Mouse (Mus musculus) olfactory bulb, adult 2 months (tissue): ENCODE data around the gene Trub1. TPM values are rescaled to one million over a fixed set of nuclear protein-coding genes. Genes with fewer than 3 reads are reported as not detected.
A peak's percentile ranks its signal among the peaks of the same experiment; 100 is the strongest.

ENCODE experiments used
- H3K27ac ChIP-seq: fragments of 200-500 bp; 2 replicates; pipeline ENCODE4 v1.5.1; 2012; ENCODE audit warnings: low read depth, low read length; ENCODE audit not compliant: insufficient read depth
- H3K4me1 ChIP-seq: fragments of 200-500 bp; 2 replicates; pipeline ENCODE4 v1.6.1; 2012; ENCODE audit warnings: low read length; ENCODE audit not compliant: control insufficient read depth, insufficient read depth
- H3K4me3 ChIP-seq: fragments of 200-500 bp; 2 replicates; pipeline ENCODE4 v1.5.1; 2012; ENCODE audit warnings: mild to moderate bottlenecking, low read depth, low read length, moderate library complexity; ENCODE audit not compliant: insufficient read depth
- CTCF ChIP-seq: fragments of 200-500 bp; IDR thresholded peaks from 2 replicates; pipeline ENCODE4 v1.5.1; 2012; ENCODE audit warnings: low read depth, mild to moderate bottlenecking, low read length, moderate library complexity; ENCODE audit not compliant: insufficient read depth
- POLR2A ChIP-seq: fragments of 200-500 bp; IDR thresholded peaks from 2 replicates; pipeline ENCODE4 v1.6.1; 2012; ENCODE audit warnings: mild to moderate bottlenecking, low read depth, low read length, moderate library complexity; ENCODE audit not compliant: insufficient read depth
- WGBS: fragments of 180-500 bp; shearing (Covaris S2); methylation state at CpG from one replicate; pipeline ENCODE4 v1.1.7; 2018; 5-methylcytosine and 5-hydroxymethylcytosine counted together
- polyA plus RNA-seq: library from polyadenylated mRNA; stranded (reverse); fragments of >200 nt; gene quantifications from 2 replicates; pipeline ENCODE4 v1.2.4, GENCODE M21; 2012; ENCODE audit warnings: low replicate concordance; ENCODE audit not compliant: missing spikeins, insufficient read depth, insufficient read length

The Trub1 gene
- polyA plus RNA-seq: not detected in 2 replicates

DNA sequence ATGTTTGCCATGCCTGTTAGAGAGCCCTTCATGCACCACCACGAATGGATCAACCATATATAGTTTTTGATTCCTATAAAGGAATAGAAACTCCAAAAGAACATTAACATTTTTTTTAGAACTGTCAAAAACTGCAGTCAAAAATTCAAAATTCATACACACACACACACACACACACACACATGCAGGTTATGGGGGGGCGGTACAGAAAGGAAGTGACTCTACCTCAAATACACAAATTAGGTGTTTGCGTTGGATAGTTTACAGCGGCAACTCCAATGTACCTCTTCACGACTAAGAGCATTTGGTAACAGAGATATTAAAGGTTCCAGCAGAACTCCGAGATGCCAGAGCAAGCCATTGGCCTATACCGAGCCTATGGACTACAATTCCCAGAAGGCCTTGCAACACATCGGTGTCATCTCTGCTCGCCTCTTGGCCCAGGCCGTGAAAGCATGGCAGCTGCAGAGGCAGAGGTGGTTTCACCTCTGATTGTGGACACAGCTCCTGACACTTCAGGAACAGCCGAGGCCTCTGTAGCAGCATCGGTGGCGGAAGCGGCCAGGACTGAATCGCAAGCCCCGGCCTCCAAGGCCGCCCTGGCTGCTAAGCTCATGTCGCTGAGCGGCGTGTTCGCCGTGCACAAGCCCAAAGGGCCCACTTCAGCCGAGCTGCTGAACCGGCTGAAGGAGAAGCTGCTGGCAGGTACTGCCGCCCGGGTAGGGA, at the start of gene Trub1:
TSS of gene Trub1 (plus strand) at position 421 of the 726 bp plus-strand sequence.
- Histone ChIP-seq H3K4me1 (no peaks in the 10 kb centered on the region; the same call in 1 of the 2 replicates), H3K4me3 (peak within 1 kb of the TSS; percentile 97), H3K27ac (no peak within 1 kb of the TSS)
- 5% methylated on average over 26 of the region's 26 CpGs for WGBS
- peak; percentile 66; the same call in 1 of the 2 replicates for TF ChIP-seq POLR2A
- no peak for TF ChIP-seq CTCF

DNA sequence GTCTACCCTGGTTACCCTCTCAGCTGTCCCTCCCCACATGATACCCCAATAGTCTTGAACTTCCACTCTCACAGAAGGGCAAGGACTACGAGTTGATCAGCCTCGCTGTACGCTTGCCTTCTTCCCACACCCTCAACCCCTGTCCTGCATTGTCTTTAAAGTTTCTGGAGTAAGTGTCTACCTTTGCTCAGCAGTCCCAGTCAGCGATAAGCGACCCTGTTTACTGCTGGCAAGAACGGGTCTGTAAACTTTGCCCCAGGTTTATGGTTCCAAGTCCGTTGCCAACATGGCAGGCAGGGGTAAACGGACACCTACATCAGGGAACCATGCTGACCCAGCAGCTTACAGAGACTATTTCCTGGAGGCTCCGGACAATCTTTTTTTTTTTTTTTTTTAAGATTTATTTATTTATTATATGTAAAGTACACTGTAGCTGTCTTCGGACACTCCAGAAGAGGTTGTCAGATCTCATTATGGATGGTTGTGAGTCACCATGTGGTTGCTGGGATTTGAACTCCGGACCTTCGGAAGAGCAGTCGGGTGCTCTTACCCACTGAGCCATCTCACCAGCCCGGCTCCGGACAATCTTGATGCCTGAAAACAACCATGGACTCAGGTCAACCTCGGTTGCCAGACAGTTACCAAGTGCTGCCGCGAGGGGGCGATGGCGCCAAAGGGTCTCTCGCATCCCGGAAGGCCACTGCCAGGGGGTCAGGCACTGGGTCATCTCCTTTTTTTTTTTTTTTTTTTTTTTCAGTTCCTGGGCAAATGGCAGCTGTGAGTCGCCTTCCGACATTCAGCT, 48.8 kb upstream of the Trub1 start:
- peaks cover 5% of the 10 kb centered on the region; the same call in 1 of the 2 replicates for H3K4me1 ChIP-seq
- H3K4me3 ChIP-seq: no peak overlapping the region
- H3K27ac ChIP-seq: no peak overlapping the region
- TF ChIP-seq CTCF: peak; percentile 81
- TF ChIP-seq POLR2A: no peak
- WGBS: 19% methylated on average over 24 of the region's 24 CpGs

DNA sequence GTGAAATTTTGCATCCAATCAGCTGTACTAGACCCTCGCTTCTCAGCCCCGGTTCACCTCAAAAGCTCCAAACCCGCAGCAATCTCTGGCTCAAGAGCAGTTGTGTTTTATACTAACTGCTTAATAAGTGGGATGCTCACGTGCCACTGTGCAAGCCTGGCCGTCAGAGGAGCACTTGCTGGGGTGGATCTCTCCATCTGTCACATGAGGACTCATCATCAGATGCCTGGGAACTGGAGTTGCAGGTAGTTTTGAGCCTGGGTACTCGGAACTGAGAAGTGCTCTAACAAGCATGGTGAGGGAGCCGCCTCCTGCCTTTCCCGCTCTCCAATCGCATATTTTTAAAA, 48.2 kb upstream of the Trub1 start:
- 18% methylated on average over 9 of the region's 9 CpGs for WGBS
- Histone ChIP-seq H3K27ac (no peak overlapping the region), H3K4me1 (peaks cover 5% of the 10 kb centered on the region; the same call in 1 of the 2 replicates), H3K4me3 (no peak overlapping the region)
- TF ChIP-seq POLR2A: no peak
- TF ChIP-seq CTCF: no peak

DNA sequence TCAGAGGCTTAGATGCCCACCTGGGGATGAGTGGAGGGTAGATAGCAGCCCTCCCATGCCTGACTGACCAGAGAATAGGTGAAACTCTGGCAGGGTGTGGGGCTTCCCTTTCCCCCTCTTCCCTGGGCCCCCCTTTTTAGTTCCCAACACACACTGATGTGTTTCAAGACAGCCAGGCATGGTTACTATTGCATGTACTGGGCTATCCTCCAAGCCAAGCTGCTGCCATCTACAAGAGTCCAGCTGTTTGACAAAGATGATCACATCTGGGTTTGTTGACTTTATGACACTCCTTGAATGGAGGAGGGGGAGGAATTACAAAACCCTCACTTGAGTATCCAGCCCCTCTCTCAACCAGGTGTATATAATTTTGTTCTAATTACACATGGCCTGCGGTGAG, 44.8 kb upstream of the Trub1 start:
- 97% methylated on average over 1 of the region's 1 CpGs for WGBS
- TF ChIP-seq CTCF (no peak), POLR2A (no peak)
- Histone ChIP-seq H3K4me1 (peaks cover 14% of the 10 kb centered on the region), H3K4me3 (no peak overlapping the region), H3K27ac (no peak overlapping the region)

DNA sequence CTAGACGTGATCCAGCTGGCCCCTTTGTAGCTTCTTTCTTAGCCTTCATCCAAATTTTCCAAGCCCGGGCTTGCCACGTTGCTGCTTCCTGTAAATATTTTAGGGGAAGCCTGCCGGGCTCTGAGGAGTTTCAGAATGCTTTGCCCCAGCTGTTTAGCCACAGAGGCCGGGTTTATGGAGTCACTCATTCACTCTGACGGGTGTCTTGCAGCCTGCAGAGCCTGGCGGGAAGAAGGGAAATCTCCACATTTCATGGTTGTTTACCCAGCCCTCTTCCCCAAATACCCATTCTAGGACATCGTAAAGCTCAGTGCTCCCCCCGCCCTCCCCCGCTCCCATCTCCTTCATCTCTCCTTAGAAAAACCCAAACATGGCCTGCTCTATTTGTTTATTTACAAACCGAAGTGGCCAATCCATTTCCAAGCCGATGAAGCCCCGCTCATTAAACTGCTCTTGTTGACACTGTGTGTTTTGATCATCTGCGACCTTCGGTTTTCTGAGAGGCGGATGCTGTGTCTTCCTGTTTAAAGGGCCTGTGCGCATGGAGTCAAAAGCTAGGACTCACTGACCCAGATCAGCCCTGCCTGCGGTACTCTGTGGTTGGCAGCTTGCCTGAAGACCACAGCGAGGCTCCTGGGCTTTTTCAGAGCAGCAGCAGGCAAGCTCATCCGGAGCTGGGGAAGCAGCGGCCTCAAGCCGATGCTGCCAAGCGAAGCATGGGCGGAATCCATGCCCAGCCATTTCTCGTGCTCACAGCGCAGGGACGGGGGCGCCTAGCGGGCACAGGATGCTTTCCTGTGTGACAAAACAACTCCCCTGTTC, 41.1 kb upstream of the Trub1 start:
- Histone ChIP-seq H3K27ac (no peak overlapping the region), H3K4me3 (peak overlapping the region; percentile 8; the same call in 1 of the 2 replicates), H3K4me1 (peaks cover 8% of the 10 kb centered on the region)
- WGBS: 37% methylated on average over 29 of the region's 29 CpGs
- TF ChIP-seq CTCF (no peak), POLR2A (no peak)

DNA sequence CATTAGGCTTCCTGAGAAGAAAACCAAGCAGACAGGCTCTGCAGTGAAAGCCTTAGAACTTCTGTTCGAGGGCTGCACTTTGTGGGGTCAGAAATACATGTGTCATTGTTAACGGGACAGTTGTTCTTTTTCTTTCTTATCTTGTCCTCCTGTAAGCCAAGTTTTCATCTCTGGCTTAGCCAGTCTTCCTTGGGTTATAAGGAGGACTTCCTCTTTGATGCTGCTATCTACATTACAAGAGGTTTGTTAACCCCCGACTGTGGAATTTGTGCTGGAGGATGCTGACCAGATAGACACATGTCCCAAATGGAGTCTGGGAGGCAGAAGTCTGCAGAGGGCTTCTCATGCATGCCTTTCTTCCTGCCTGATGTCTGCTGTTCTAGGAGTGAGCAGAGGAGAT, 39.5 kb upstream of the Trub1 start:
- Histone ChIP-seq H3K4me1 (peaks cover 8% of the 10 kb centered on the region), H3K27ac (no peak overlapping the region), H3K4me3 (no peak overlapping the region)
- WGBS: 94% methylated on average over 3 of the region's 3 CpGs
- no peak for TF ChIP-seq POLR2A
- no peak for TF ChIP-seq CTCF

DNA sequence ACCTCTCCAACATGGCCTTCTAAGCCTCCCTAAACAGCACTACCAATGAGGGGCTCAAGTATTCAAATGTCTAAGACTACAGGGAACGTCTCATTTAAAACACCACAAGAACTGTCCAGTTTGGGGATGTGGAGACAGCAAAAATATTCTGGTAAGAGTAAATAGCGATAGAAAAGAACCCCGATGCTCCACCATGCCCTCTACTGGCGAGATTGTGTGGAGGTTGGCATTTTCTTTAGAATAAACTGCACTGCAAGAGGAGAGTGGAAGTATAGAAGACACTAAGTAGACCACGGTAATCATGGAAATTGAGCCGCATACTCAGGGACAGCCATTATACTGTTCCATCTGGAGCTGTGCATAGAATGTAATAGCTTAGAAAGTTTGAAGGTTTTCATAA, 38.8 kb upstream of the Trub1 start:
- Histone ChIP-seq H3K4me3 (no peak overlapping the region), H3K4me1 (peaks cover 8% of the 10 kb centered on the region), H3K27ac (no peak overlapping the region)
- WGBS: 85% methylated on average over 6 of the region's 6 CpGs
- TF ChIP-seq CTCF (no peak), POLR2A (no peak)

DNA sequence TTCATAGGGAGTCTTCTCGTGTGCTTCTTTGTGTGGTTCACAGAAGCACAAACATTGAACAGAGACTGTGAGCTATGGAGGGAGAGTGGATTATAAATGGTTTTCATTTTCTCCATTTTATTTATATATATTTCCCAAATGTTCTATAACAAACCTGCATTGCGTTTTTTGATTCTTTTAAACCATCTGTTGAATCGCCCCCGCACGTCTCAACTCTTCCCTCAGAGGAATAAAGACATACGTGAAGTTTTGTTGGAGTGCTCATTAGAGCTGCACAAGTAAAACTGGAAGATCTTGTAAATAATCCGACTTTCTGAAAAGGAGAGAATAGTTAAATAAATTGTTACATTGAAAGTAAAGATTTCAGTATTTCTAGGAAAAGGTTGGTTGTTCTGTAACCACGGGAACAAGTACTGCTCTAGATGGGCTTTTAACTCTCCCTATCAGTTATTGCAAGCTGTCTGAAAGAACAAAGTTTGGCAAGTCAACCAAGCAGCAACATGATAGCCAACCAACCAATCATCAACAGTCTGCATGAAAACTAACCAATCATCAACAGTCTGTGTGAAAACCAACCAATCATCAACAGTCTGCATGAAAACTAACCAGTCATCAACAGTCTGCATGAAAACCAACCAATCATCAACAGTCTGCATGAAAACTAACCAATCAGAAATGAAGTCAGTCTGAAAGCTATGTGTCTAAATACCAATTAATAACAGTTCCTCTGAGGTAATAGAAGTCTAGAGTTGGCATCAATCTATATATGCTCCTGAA, 37.5 kb upstream of the Trub1 start:
- Histone ChIP-seq H3K27ac (no peak overlapping the region), H3K4me1 (peaks cover 8% of the 10 kb centered on the region), H3K4me3 (no peak overlapping the region)
- TF ChIP-seq CTCF (no peak), POLR2A (no peak)
- WGBS: 90% methylated on average over 8 of the region's 8 CpGs
